Mouse (Mus musculus) MEL (cell line): ENCODE measurements around the gene Zfp804b. TPM values are rescaled to one million over a fixed set of nuclear protein-coding genes. Genes with fewer than 3 reads are reported as not detected.

ENCODE experiments used
- DNase-seq: peaks from one replicate; pipeline ENCODE4 v3.0.0; 2011; ENCODE audit warnings: low read depth, low spot score
- H3K27ac ChIP-seq: 2 replicates; pipeline ENCODE4 v1.5.1; 2012; ENCODE audit warnings: low read depth, mild to moderate bottlenecking, control low read depth, low read length, moderate library complexity; ENCODE audit not compliant: control insufficient read depth
- H3K27me3 ChIP-seq, 2 experiments: fragments of 150-350 bp in 1 of 2; sonication (generic) in 1 of 2; 2 replicates each; pipeline ENCODE4 v1.6.1; 2012; ENCODE audit warnings: low read length in 2 of 2, mild to moderate bottlenecking in 2 of 2, improper control_type of control experiment in 1 of 2, moderate library complexity in 1 of 2; ENCODE audit not compliant: insufficient read depth in 2 of 2, control insufficient read depth in 1 of 2
- H3K36me3 ChIP-seq, 2 experiments: 2 replicates each; pipeline ENCODE4 v1.6.1; 2012 to 2014; ENCODE audit warnings: low read length in 2 of 2, improper control_type of control experiment in 1 of 2, inconsistent platforms in 1 of 2, mild to moderate bottlenecking in 1 of 2; ENCODE audit not compliant: insufficient read depth in 2 of 2, control insufficient read depth in 1 of 2
- H3K4me1 ChIP-seq, 2 experiments: fragments of 150-350 bp in 1 of 2; sonication (generic) in 1 of 2; 2 replicates each; pipeline ENCODE4 v1.6.1; 2012; ENCODE audit warnings: low read length in 2 of 2, improper control_type of control experiment in 1 of 2, mild to moderate bottlenecking in 1 of 2; ENCODE audit not compliant: insufficient read depth in 2 of 2, control insufficient read depth in 1 of 2
- H3K4me3 ChIP-seq, 2 experiments: fragments of 150-350 bp in 1 of 2; sonication (generic) in 1 of 2; 2 replicates each; pipeline ENCODE4 v1.5.1; 2012; ENCODE audit warnings: low read depth in 2 of 2, low read length in 2 of 2, mild to moderate bottlenecking in 2 of 2, moderate library complexity in 2 of 2, control low read depth in 1 of 2, improper control_type of control experiment in 1 of 2; ENCODE audit not compliant: control insufficient read depth in 1 of 2, insufficient read depth in 1 of 2
- H3K79me2 ChIP-seq: 2 replicates; pipeline ENCODE4 v1.6.1; 2012; ENCODE audit warnings: mild to moderate bottlenecking, low read length, moderate library complexity; ENCODE audit not compliant: control insufficient read depth, poor library complexity, insufficient read depth
- H3K9ac ChIP-seq: 2 replicates; pipeline ENCODE4 v1.6.1; 2012; ENCODE audit warnings: low read depth, mild to moderate bottlenecking, control low read depth, low read length, moderate library complexity; ENCODE audit not compliant: control insufficient read depth, poor library complexity, severe bottlenecking
- H3K9me3 ChIP-seq: fragments of 150-350 bp; sonication (generic); replicated peaks from 2 replicates; pipeline ENCODE4 v1.6.1; 2012; ENCODE audit warnings: mild to moderate bottlenecking, low read length, improper control_type of control experiment, moderate library complexity; ENCODE audit not compliant: insufficient read depth
- CHD2 ChIP-seq: IDR thresholded peaks from 2 replicates; pipeline ENCODE4 v1.6.1; 2011; ENCODE audit warnings: low read length, improper control_type of control experiment
- ETS1 ChIP-seq: IDR thresholded peaks from 2 replicates; pipeline ENCODE4 v1.6.1; 2012; ENCODE audit warnings: low read depth, mild to moderate bottlenecking, inconsistent platforms, low read length, improper control_type of control experiment, moderate library complexity
- GATA1 ChIP-seq: IDR thresholded peaks from 2 replicates; pipeline ENCODE4 v1.6.1; 2011; ENCODE audit warnings: low read depth, low read length, improper control_type of control experiment
- HCFC1 ChIP-seq: IDR thresholded peaks from 2 replicates; pipeline ENCODE4 v1.6.1; 2012; ENCODE audit warnings: low read depth, mild to moderate bottlenecking, inconsistent platforms, low read length, improper control_type of control experiment, moderate library complexity
- JUND ChIP-seq: IDR thresholded peaks from 2 replicates; pipeline ENCODE4 v1.6.1; 2011; ENCODE audit warnings: low read depth, mild to moderate bottlenecking, improper control_type of control experiment, low read length
- KAT2A ChIP-seq: conservative IDR thresholded peaks from 2 replicates; pipeline ENCODE4 v1.6.1; 2012; ENCODE audit warnings: low read depth, low read length, improper control_type of control experiment, inconsistent platforms
- MAFK ChIP-seq: IDR thresholded peaks from 2 replicates; pipeline ENCODE4 v1.6.1; 2011; ENCODE audit warnings: low read depth, mild to moderate bottlenecking, low read length, improper control_type of control experiment, borderline replicate concordance
- MAX ChIP-seq: IDR thresholded peaks from 2 replicates; pipeline ENCODE4 v1.6.1; 2011; ENCODE audit warnings: low read length, improper control_type of control experiment
- MAZ ChIP-seq: IDR thresholded peaks from 2 replicates; pipeline ENCODE4 v1.6.1; 2012; ENCODE audit warnings: low read depth, mild to moderate bottlenecking, inconsistent platforms, low read length, improper control_type of control experiment
- MEF2A ChIP-seq: IDR thresholded peaks from 2 replicates; pipeline ENCODE4 v1.6.1; 2014; ENCODE audit warnings: low read depth, mild to moderate bottlenecking, inconsistent platforms, low read length, improper control_type of control experiment; ENCODE audit not compliant: poor library complexity, insufficient replicate concordance, severe bottlenecking; ENCODE audit errors: extremely low read depth
- MXI1 ChIP-seq: IDR thresholded peaks from 2 replicates; pipeline ENCODE4 v1.6.1; 2011; ENCODE audit warnings: mild to moderate bottlenecking, low read depth, low read length, improper control_type of control experiment
- MYB ChIP-seq: IDR thresholded peaks from 2 replicates; pipeline ENCODE4 v1.6.1; 2011; ENCODE audit warnings: mild to moderate bottlenecking, low read depth, low read length, improper control_type of control experiment
- MYC ChIP-seq: IDR thresholded peaks from 2 replicates; pipeline ENCODE4 v1.6.1; 2011; ENCODE audit warnings: low read depth, mild to moderate bottlenecking, low read length, improper control_type of control experiment, moderate library complexity
- POLR2A ChIP-seq, 2 experiments: IDR thresholded peaks; 2 replicates each; pipeline ENCODE4 v1.6.1; 2011 to 2012; ENCODE audit warnings: low read length in 2 of 2, mild to moderate bottlenecking in 2 of 2, control low read depth in 1 of 2, improper control_type of control experiment in 1 of 2, low read depth in 1 of 2, moderate library complexity in 1 of 2; ENCODE audit not compliant: control insufficient read depth in 1 of 2, insufficient read depth in 1 of 2, poor library complexity in 1 of 2
- POLR2AphosphoS2 ChIP-seq: IDR thresholded peaks from 2 replicates; pipeline ENCODE4 v1.6.1; 2011; ENCODE audit warnings: low read length, improper control_type of control experiment
- POLR2AphosphoS5 ChIP-seq: IDR thresholded peaks from 2 replicates; pipeline ENCODE4 v1.6.1; 2012; ENCODE audit warnings: low read depth, borderline replicate concordance, mild to moderate bottlenecking, inconsistent platforms, low read length, moderate library complexity, mixed read lengths
- RAD21 ChIP-seq: IDR thresholded peaks from 2 replicates; pipeline ENCODE4 v1.6.1; 2011; ENCODE audit warnings: mild to moderate bottlenecking, low read depth, low read length, improper control_type of control experiment
- SMC3 ChIP-seq: IDR thresholded peaks from 2 replicates; pipeline ENCODE4 v1.6.1; 2011; ENCODE audit warnings: low read depth, low read length, improper control_type of control experiment
- TAL1 ChIP-seq: IDR thresholded peaks from 2 replicates; pipeline ENCODE4 v1.6.1; 2012; ENCODE audit warnings: mild to moderate bottlenecking, inconsistent platforms, low read length, moderate library complexity, mixed read lengths
- TCF12 ChIP-seq: IDR thresholded peaks from 2 replicates; pipeline ENCODE4 v1.6.1; 2014; ENCODE audit warnings: low read depth, mild to moderate bottlenecking, inconsistent platforms, low read length, improper control_type of control experiment, moderate library complexity
- USF2 ChIP-seq, 2 experiments: IDR thresholded peaks; 2 replicates each; pipeline ENCODE4 v1.6.1; 2011 to 2012; ENCODE audit warnings: improper control_type of control experiment in 2 of 2, low read length in 2 of 2, borderline replicate concordance in 1 of 2, inconsistent platforms in 1 of 2, low read depth in 1 of 2, mild to moderate bottlenecking in 1 of 2; ENCODE audit not compliant: insufficient read depth in 1 of 2
- ZC3H11A ChIP-seq: IDR thresholded peaks from 2 replicates; pipeline ENCODE4 v1.6.1; 2012; ENCODE audit warnings: low read depth, mild to moderate bottlenecking, inconsistent platforms, low read length, improper control_type of control experiment
- ZKSCAN1 ChIP-seq: IDR thresholded peaks from 2 replicates; pipeline ENCODE4 v1.6.1; 2012; ENCODE audit warnings: low read depth, mild to moderate bottlenecking, inconsistent platforms, low read length, improper control_type of control experiment, moderate library complexity
- ZMIZ1 ChIP-seq: IDR thresholded peaks from 2 replicates; pipeline ENCODE4 v1.6.1; 2012; ENCODE audit warnings: low read depth, mild to moderate bottlenecking, inconsistent platforms, low read length, improper control_type of control experiment, moderate library complexity
- polyA plus RNA-seq, 2 experiments: library from polyadenylated mRNA; stranded (reverse) in 1 of 2; unstranded in 1 of 2; fragments of >175 nt in 1 of 2; fragments of >200 nt in 1 of 2; gene quantifications; 2 replicates each; pipeline versions ENCODE4 v1.2.1 to v1.2.4; 2012; ENCODE audit warnings: low replicate concordance in 2 of 2, low read depth in 1 of 2; ENCODE audit not compliant: insufficient read length in 2 of 2, insufficient read depth in 1 of 2, missing spikeins in 1 of 2
- total RNA-seq: library from RNA; depleted of rRNA; stranded (reverse); fragments of 300-350 nt; gene quantifications from 2 replicates; pipeline ENCODE4 v1.2.3, GENCODE M21; 2012

Zfp804b gene
- total and polyA plus RNA-seq, 3 experiments = not detected

GRCm38 (mm10) chr5:7345011-7345389 is 444 bp upstream of the Zfp804b start (continued):
- TF ChIP-seq TAL1 (no peak), SMC3 (no peak), RAD21 (no peak)

GRCm38 (mm10) chr5:7325594-7325993 is 19.0 kb downstream of the Zfp804b start:
- no peak overlapping the region for H3K27ac ChIP-seq
- no peak overlapping the region for H3K4me3 ChIP-seq
- no peaks in the 10 kb centered on the region for H3K36me3 ChIP-seq
- H3K4me1 ChIP-seq = no peaks in the 10 kb centered on the region
- no peak for DNase-seq
- H3K79me2 ChIP-seq = no peaks in the 10 kb centered on the region
- no peaks in the 10 kb centered on the region for H3K9me3 ChIP-seq
- TF ChIP-seq POLR2AphosphoS2 (no peak), ZKSCAN1 (no peak), ZMIZ1 (no peak), MXI1 (no peak), POLR2AphosphoS5 (no peak)
- TF ChIP-seq, all 39 proteins: peak for 0
- Histone ChIP-seq H3K27me3 (no peaks in the 10 kb centered on the region), H3K9ac (no peak overlapping the region)

- Histone ChIP-seq H3K27ac (no peak within 1 kb of the TSS), H3K36me3 (no peaks in the 10 kb centered on the region), H3K9me3 (no peaks in the 10 kb centered on the region), H3K9ac (no peak within 1 kb of the TSS), H3K27me3 (no peaks in the 10 kb centered on the region), H3K79me2 (no peaks in the 10 kb centered on the region), H3K4me3 (no peak within 1 kb of the TSS), H3K4me1 (no peaks in the 10 kb centered on the region)
- TF ChIP-seq ZC3H11A (no peak), ZKSCAN1 (no peak), RAD21 (no peak), MAX (no peak), GATA1 (no peak), MAZ (no peak), POLR2A (IDR thresholded peaks at IDR 0.05; ENCODE audit: control insufficient read depth in 1 of 2, insufficient read depth in 1 of 2, low read depth in 1 of 2, low read length in 2 of 2, poor library complexity in 1 of 2) (no peak), TCF12 (no peak), USF2 (IDR thresholded peaks at IDR 0.05; ENCODE audit: borderline replicate concordance in 1 of 2, insufficient read depth in 1 of 2, low read depth in 1 of 2, low read length in 2 of 2) (no peak), ZMIZ1 (no peak), HCFC1 (no peak), KAT2A (no peak), MEF2A (no peak), MYB (no peak), CHD2 (no peak), ETS1 (no peak), MAFK (no peak), MYC (no peak), TAL1 (no peak), JUND (no peak)
- no peak for DNase-seq
These were observed 40.7 kb downstream of the Zfp804b start, which contains the start of gene Tex47 for GRCm38 (mm10) chr5:7303819-7304218. Tex47 (plus strand) TSS chr5:7304119.
